Mouse (Mus musculus) small intestine, adult 10 weeks (tissue): Measurements from ENCODE around the gene Gripap1. TPM values are rescaled to one million over a fixed set of nuclear protein-coding genes. Genes with fewer than 3 reads are reported as not detected.

Experiments used
- polyA plus RNA-seq: library from polyadenylated mRNA; stranded (reverse); fragments of 350-450 nt; fragmentation: Illumina TruSeq; extraction: RNeasy Lipid Tissue Mini Kit (QIAGEN cat#74804); gene quantifications from one replicate; pipeline ENCODE4 v1.2.3, GENCODE M21; 2014; ENCODE audit warnings: low replicate concordance

Gene Gripap1
- polyA plus RNA-seq = 21.4 TPM

GRCm38 (mm10) chrX:7789542-7790136 is at the start of gene Gripap1:
TSS of gene Gripap1 (plus strand) at chrX:7789765.

DNA sequence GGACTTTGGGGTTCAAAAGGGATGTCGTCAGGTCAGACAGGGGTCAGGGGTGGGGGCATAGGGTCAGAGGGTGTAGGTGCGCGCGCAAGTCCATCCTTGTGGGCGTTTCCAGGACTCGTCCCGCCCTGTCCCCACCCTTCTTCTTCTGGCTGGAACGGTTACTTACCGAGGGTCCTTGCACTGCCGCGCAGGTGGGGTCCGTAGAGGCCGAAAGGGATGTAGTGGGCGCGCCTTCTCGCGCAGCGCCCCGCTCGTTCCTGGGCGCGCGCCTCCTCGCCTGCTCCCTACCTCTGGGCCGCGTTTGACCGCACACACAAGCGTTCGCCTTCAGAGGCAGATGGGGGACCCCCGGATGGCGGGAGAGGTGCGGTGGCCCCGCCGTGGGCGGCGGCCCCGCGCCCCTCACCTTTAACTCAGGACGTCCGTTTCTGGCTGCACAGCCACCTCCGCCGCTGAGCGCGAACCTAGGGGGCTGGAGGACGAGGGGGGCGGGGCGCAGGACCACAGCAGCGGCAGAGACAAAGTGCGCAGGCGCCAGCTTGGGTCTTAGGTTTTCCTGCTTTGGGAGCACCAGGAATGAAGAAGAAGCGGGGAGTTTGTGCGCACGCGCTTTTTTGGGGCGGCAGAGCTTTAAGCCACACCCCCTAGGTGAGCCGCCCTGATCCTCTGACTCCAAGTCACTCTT is 39.0 kb upstream of the Gripap1 start, which contains the start of gene Ccdc120:
Gene Ccdc120, minus strand, starts transcription at position 474 of the 685 bp plus-strand sequence.

GRCm38 (mm10) chrX:7762137-7762920 is 27.2 kb upstream of the Gripap1 start, which contains the start of gene Tfe3:
TSS of gene Tfe3 (plus strand) at chrX:7762560.

DNA sequence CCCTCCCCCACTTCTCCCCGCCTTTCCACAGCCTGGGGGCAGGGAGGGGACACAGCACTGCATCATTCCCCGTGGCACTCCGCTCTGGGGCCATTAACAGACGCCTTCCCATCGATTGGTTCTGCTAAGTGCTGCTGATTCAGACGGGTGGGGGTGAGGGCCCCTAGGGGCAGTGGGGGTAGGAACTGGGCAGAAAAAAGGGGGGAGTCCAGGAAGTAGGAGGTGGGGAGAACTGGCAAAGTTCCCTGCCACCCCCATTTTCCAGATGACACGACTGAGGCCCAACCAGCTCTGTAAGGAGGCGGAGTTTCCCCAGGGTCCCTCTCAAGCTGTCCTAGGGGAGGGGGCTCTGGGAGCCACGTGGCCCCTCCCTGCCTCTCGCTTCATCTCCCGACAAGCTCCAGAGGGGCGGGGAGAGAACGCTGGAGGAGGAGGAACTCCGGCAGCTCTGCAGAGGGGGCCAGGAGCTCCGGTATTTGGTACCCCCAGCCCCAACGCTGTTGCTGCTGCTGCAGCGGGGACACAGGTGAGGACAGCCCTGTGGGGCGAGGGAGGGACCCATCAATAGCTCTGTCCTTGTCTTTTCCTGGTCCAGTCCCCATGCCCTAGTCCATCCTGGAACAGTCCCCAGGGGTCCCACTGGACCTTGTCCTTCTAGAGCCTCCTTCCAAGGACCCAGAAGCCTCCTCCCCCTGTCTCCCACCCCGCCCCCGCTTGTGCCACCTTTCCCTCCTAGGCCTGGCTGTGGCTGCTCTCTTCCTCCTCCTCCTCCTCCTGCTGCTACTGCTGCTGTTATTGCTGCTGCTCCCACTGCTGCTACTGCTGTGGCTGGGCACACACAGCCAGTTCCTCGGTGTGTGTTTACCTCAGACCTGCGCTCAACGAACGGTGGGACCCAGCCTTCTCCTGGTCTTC is 32.6 kb downstream of the Gripap1 start, which contains the start of gene Kcnd1:
Gene Kcnd1, plus strand, starts transcription at position 425 of the 915 bp plus-strand sequence.

DNA sequence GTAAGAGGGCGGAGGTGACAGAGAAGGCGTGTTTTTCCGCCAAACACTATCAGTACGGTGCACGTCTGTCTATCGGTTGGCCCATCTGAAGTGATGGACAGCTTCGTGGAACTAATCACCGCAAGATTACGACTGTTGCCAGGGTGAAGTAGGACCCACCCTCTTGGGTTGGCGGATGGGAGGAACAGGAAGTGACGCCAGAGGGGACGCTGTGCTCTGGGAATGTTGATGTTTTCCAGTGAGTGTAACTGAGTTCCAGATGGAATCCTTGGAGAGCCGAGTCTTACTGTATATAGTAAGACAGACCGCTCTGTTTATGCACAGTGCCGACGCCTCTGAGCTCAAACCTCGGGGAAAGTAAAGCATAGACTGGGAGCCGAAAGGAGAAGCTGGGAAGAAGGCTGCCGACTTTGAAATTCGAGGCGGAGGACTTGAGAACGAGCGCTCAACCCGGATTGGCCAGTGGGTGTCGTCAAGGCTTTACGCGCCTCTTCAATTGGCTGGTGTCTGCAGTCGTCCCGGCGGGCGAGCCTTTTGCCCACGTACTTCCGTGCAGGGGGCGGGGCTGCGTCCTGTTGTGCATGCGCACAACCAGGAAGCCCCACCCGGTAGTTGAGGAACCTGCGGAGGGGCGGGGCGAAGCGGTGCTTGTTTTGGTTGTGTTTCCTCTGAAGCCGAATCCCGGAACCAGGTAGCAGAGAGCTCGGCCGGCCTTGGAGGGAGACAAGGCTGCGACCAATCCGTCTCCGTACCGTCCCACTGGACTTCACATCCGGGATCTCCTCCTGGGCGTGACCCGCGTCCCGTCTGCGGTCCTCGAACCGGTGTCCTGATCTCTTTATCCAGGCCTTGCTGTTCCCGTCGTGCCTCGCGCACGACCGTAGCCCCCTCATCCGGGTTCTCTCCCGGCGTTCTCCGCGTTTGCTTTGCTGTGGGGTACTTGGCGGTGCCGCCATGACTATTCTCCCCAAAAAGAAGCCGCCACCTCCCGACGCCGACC is 51.9 kb downstream of the Gripap1 start, which contains the start of gene Otud5:
Gene Otud5, plus strand, starts transcription at position 202 of the 1,000 bp plus-strand sequence.

Other genes starting within 250 kb of the Gripap1 start
- gene Foxp3, start 216.1 kb upstream of the Gripap1 start, polyA plus RNA-seq = not detected
- gene Ppp1r3f, start 215.5 kb upstream of the Gripap1 start, polyA plus RNA-seq = not detected
- gene Ccdc22, start 184.2 kb upstream of the Gripap1 start, polyA plus RNA-seq = 1.1 TPM
- not detected for gene Cacna1f, start 182.7 kb upstream of the Gripap1 start, polyA plus RNA-seq
- 0.63 TPM for gene Syp, start 151.3 kb upstream of the Gripap1 start, polyA plus RNA-seq
- 7.6 TPM for gene Prickle3, start 132.5 kb upstream of the Gripap1 start, polyA plus RNA-seq
- 26.2 TPM for gene Plp2, start 118.4 kb upstream of the Gripap1 start, polyA plus RNA-seq
- gene Magix, start 108.5 kb upstream of the Gripap1 start, polyA plus RNA-seq = 0.33 TPM
- 33.0 TPM for gene Gpkow, start 92.6 kb upstream of the Gripap1 start, polyA plus RNA-seq
- 3.8 TPM for gene Wdr45, start 75.4 kb upstream of the Gripap1 start, polyA plus RNA-seq
- gene Gm45208, start 67.5 kb upstream of the Gripap1 start, polyA plus RNA-seq = not detected
- 12.1 TPM for gene Praf2, start 61.3 kb upstream of the Gripap1 start, polyA plus RNA-seq
- gene Ccdc120, start 38.9 kb upstream of the Gripap1 start, polyA plus RNA-seq = 4.6 TPM
- gene Tfe3, start 27.2 kb upstream of the Gripap1 start, polyA plus RNA-seq = 3.7 TPM
- 0.89 TPM for gene Kcnd1, start 32.5 kb downstream of the Gripap1 start, polyA plus RNA-seq
- gene Otud5, start 51.6 kb downstream of the Gripap1 start, polyA plus RNA-seq = 26.6 TPM
- gene Pim2, start 88.5 kb downstream of the Gripap1 start, polyA plus RNA-seq = 3.7 TPM
- 6.4 TPM for gene Slc35a2, start 94.3 kb downstream of the Gripap1 start, polyA plus RNA-seq
- gene Pqbp1, start 109.5 kb downstream of the Gripap1 start, polyA plus RNA-seq = 5.5 TPM
- 1.5 TPM for gene Timm17b, start 109.6 kb downstream of the Gripap1 start, polyA plus RNA-seq
- gene Gm10491, start 118.1 kb downstream of the Gripap1 start, polyA plus RNA-seq = not detected
- not detected for gene Gm10490, start 119.8 kb downstream of the Gripap1 start, polyA plus RNA-seq
- gene Pcsk1n, start 130.1 kb downstream of the Gripap1 start, polyA plus RNA-seq = not detected
- not detected for gene Eras, start 138.8 kb downstream of the Gripap1 start, polyA plus RNA-seq
- 0.30 TPM for gene Hdac6, start 158.1 kb downstream of the Gripap1 start, polyA plus RNA-seq
- not detected for gene Gata1, start 188.3 kb downstream of the Gripap1 start, polyA plus RNA-seq
- gene Glod5, start 228.7 kb downstream of the Gripap1 start, polyA plus RNA-seq = 1,103 TPM